Mouse (Mus musculus) lung, adult 2 months (tissue): ENCODE results near the gene Peak1.

Source experiments
- CTCF ChIP-seq: fragments of 200-500 bp; IDR thresholded peaks from 2 replicates; pipeline ENCODE4 v1.5.1; 2011; ENCODE audit warnings: mild to moderate bottlenecking, low read length, control low read depth; ENCODE audit not compliant: insufficient read depth
- POLR2A ChIP-seq: fragments of 200-500 bp; IDR thresholded peaks from 2 replicates; pipeline ENCODE4 v1.6.1; 2011; ENCODE audit warnings: low read depth, mild to moderate bottlenecking, control low read depth, low read length, borderline replicate concordance; ENCODE audit errors: extremely low read depth

DNA sequence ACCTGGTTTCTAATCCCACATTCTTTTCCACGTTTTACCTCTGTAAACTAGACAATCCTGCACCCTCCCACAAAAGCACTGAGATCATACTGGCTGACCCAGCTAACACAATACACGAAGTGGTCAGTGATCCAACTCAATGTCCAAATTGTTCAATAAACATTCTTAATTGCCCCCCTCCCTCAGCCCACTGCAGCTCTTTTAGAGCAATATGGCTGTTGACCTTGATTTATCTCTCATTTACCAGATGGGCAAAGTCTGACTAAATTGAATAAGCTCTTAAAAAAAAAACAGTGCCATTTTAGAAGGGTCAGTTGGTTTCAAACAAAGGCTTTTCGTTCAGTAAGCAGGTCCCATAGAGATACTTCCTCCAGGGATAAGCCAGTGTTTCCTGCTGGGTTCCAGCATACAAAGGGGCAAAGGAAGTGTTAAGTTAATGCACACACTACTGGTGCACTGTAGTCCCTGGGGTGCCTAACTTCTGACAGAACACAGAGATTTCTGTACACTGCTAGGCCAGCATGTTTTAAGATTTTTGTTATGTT, 114.9 kb downstream of the Peak1 start:
- TF ChIP-seq CTCF: no peak
- no peak for TF ChIP-seq POLR2A
